Mouse (Mus musculus) brown adipose tissue, adult 24 weeks (tissue): ENCODE data around the gene Myh6. TPM values are rescaled to one million over a fixed set of nuclear protein-coding genes. Genes with fewer than 3 reads are reported as not detected.

Source experiments
- H3K27ac ChIP-seq: fragments of 200-500 bp; replicated peaks from 2 replicates; pipeline ENCODE4 v1.5.1; 2012; ENCODE audit warnings: low read depth, mild to moderate bottlenecking, low read length
- H3K4me1 ChIP-seq: fragments of 200-500 bp; 2 replicates; pipeline ENCODE4 v1.6.1; 2012; ENCODE audit warnings: low read length, mixed read lengths; ENCODE audit not compliant: control insufficient read depth, insufficient read depth, insufficient read length
- H3K4me3 ChIP-seq: fragments of 200-500 bp; 2 replicates; pipeline ENCODE4 v1.5.1; 2012; ENCODE audit warnings: low read depth, mild to moderate bottlenecking, low read length, moderate library complexity; ENCODE audit not compliant: insufficient read depth
- polyA plus RNA-seq: library from polyadenylated mRNA; stranded (reverse); fragments of >200 nt; gene quantifications from 2 replicates; pipeline ENCODE4 v1.2.4, GENCODE M21; 2012; ENCODE audit not compliant: missing spikeins, insufficient read depth, insufficient read length

The Myh6 gene
- polyA plus RNA-seq, 1 experiment: not detected

GRCm38 (mm10) chr14:54912886-54913285, 53.8 kb downstream of the Myh6 start, which contains the start of gene Slc22a17:
Slc22a17 (minus strand) TSS chr14:54913132.
- peaks cover 3% of the 10 kb centered on the region; the same call in 1 of the 2 replicates for H3K4me1 ChIP-seq
- H3K27ac ChIP-seq: no peak within 1 kb of the TSS
- peak within 1 kb of the TSS; percentile 96 for H3K4me3 ChIP-seq

- H3K27ac ChIP-seq: no peak overlapping the region
These were observed 54.4 kb downstream of the Myh6 start for GRCm38 (mm10) chr14:54912109-54912850.

GRCm38 (mm10) chr14:54908682-54909081, 58.0 kb downstream of the Myh6 start:
- H3K4me1 ChIP-seq: peaks cover 3% of the 10 kb centered on the region; the same call in 1 of the 2 replicates
- H3K4me3 ChIP-seq: no peak overlapping the region
- H3K27ac ChIP-seq: no peak overlapping the region

More at GRCm38 (mm10) chr14:54912109-54912850, 54.4 kb downstream of the Myh6 start:
- peaks cover 3% of the 10 kb centered on the region; the same call in 1 of the 2 replicates for H3K4me1 ChIP-seq
- H3K4me3 ChIP-seq: peak overlapping the region; percentile 96

- H3K4me1 ChIP-seq: no peaks in the 10 kb centered on the region
- no peak overlapping the region for H3K27ac ChIP-seq
- H3K4me3 ChIP-seq: no peak overlapping the region
These were observed 63.1 kb downstream of the Myh6 start for GRCm38 (mm10) chr14:54903641-54904040.

- no peak overlapping the region for H3K4me3 ChIP-seq
- no peaks in the 10 kb centered on the region for H3K4me1 ChIP-seq
- no peak overlapping the region for H3K27ac ChIP-seq
These were observed 66.3 kb downstream of the Myh6 start for GRCm38 (mm10) chr14:54900383-54900782.

- Histone ChIP-seq H3K27ac (no peak overlapping the region), H3K4me3 (no peak overlapping the region), H3K4me1 (no peaks in the 10 kb centered on the region; the same call in 1 of the 2 replicates)
These were observed 69.3 kb downstream of the Myh6 start for GRCm38 (mm10) chr14:54897445-54897844.

- Histone ChIP-seq H3K27ac (peak overlapping the region; percentile 46; the same call in 1 of the 2 replicates), H3K4me1 (no peaks in the 10 kb centered on the region; the same call in 1 of the 2 replicates), H3K4me3 (peak overlapping the region; percentile 89)
These were observed 72.2 kb downstream of the Myh6 start for GRCm38 (mm10) chr14:54894296-54895151.

GRCm38 (mm10) chr14:54893651-54894181, 73.0 kb downstream of the Myh6 start:
- Histone ChIP-seq H3K27ac (peak overlapping the region; percentile 78), H3K4me3 (peak overlapping the region; percentile 64), H3K4me1 (no peaks in the 10 kb centered on the region; the same call in 1 of the 2 replicates)

- Histone ChIP-seq H3K27ac (peak within 1 kb of the TSS; percentile 78), H3K4me1 (no peaks in the 10 kb centered on the region; the same call in 1 of the 2 replicates), H3K4me3 (peak within 1 kb of the TSS; percentile 64)
These were observed 74.5 kb downstream of the Myh6 start, which contains the start of gene Pabpn1 for GRCm38 (mm10) chr14:54892200-54892599. Pabpn1 (plus strand) TSS chr14:54892500.

Other genes with a start within 250 kb of the Myh6 start
- 2.4 and 2.8 TPM in 2 replicates for gene Slc7a8, start 185.0 kb downstream of the Myh6 start, polyA plus RNA-seq
- 1.5 and 2.0 TPM in 2 replicates for gene Rnf212b, start 152.8 kb downstream of the Myh6 start, polyA plus RNA-seq
- 3.3 and 4.6 TPM in 2 replicates for gene Homez, start 96.0 kb downstream of the Myh6 start, polyA plus RNA-seq
- 15.9 and 20.3 TPM in 2 replicates for gene Ppp1r3e, start 89.4 kb downstream of the Myh6 start, polyA plus RNA-seq
- gene Bcl2l2, start 83.5 kb downstream of the Myh6 start, polyA plus RNA-seq: 26.3 and 28.2 TPM in 2 replicates
- not detected in 2 replicates for gene Gm20521, start 83.5 kb downstream of the Myh6 start, polyA plus RNA-seq
- gene Pabpn1, start 74.4 kb downstream of the Myh6 start, polyA plus RNA-seq: 75.5 and 89.7 TPM in 2 replicates
- 4.9 and 6.6 TPM in 2 replicates for gene Slc22a17, start 53.8 kb downstream of the Myh6 start, polyA plus RNA-seq
- gene Efs, start 40.8 kb downstream of the Myh6 start, polyA plus RNA-seq: 2.6 and 3.4 TPM in 2 replicates
- gene Il25, start 34.2 kb downstream of the Myh6 start, polyA plus RNA-seq: not detected in 2 replicates
- gene Cmtm5, start 30.7 kb downstream of the Myh6 start, polyA plus RNA-seq: 1.8 and 3.3 TPM in 2 replicates
- gene Gm17428, start 10.0 kb upstream of the Myh6 start, polyA plus RNA-seq: not detected in 2 replicates
- gene Myh7, start 27.7 kb upstream of the Myh6 start, polyA plus RNA-seq: 12.0 and 23.5 TPM in 2 replicates
- gene Ngdn, start 48.5 kb upstream of the Myh6 start, polyA plus RNA-seq: 22.0 and 27.3 TPM in 2 replicates
- gene Zfhx2, start 125.4 kb upstream of the Myh6 start, polyA plus RNA-seq: 2.3 and 2.5 TPM in 2 replicates
- gene Thtpa, start 127.9 kb upstream of the Myh6 start, polyA plus RNA-seq: 9.0 and 15.6 TPM in 2 replicates
- 16.9 and 20.8 TPM in 2 replicates for gene Ap1g2, start 139.7 kb upstream of the Myh6 start, polyA plus RNA-seq
- gene Jph4, start 150.0 kb upstream of the Myh6 start, polyA plus RNA-seq: not detected in 2 replicates